Mouse (Mus musculus): ENCODE measurements around the gene Csnk2b.
A peak's percentile ranks its signal among the peaks of the same experiment; 100 is the strongest.

GRCm38 (mm10) chr17:35088825-35089644, 32.8 kb downstream of the Csnk2b start, which contains the start of gene Abhd16a:
- TF ChIP-seq POLR2A (IDR thresholded peaks at IDR 0.05; ENCODE audit: borderline replicate concordance, extremely low read depth, low read depth, low read length) (peak; percentile 87; the same call in 1 of the 2 replicates), CTCF (IDR thresholded peaks at IDR 0.05; ENCODE audit: insufficient read depth, low read length) (no peak)

Measured in lung, adult 2 months (tissue).